Mouse (Mus musculus): Measurements from ENCODE around the gene Foxc2. TPM values are rescaled to one million over a fixed set of nuclear protein-coding genes. Genes with fewer than 3 reads are reported as not detected.

The Foxc2 gene
- polyA plus RNA-seq, 1 experiment from 2014 or later = 3.1 TPM

DNA sequence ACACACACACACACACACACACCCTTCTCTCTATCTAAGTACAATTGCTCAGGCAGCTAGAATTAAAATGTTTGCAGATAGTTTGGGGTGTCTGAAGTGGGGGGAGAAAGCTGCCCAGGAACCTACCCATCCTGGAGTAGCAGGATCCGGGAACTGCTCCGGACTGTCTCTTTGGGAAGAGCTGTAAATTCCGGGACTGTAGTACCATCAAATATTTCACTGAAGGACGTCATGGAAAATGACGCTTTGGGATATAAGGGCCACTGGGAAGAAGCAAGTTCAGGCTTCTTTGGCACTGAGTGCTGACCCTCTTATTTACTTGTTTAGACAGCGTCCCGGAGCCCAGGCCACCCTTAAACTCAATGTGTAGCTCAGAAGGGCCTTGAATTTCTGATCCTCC is 36.8 kb upstream of the Foxc2 start:
- no peak overlapping the region for H3K27ac ChIP-seq
- H3K36me3 ChIP-seq (replicated peaks; ENCODE audit: control insufficient read depth, insufficient read depth) = no peaks in the 10 kb centered on the region
- no peak overlapping the region for H3K4me2 ChIP-seq (replicated peaks)
- H3K4me3 ChIP-seq (replicated peaks; ENCODE audit: low read length) = no peak overlapping the region
- DNase-seq (ENCODE audit: low spot score) (no peak), ATAC-seq (ENCODE audit: low FRiP score) (no peak)
- peaks cover 98% of the 10 kb centered on the region for H3K27me3 ChIP-seq (ENCODE audit: control insufficient read depth, insufficient read depth, low read length)
- H3K4me1 ChIP-seq (replicated peaks; ENCODE audit: control insufficient read depth, insufficient read depth, low read length) = peaks cover 16% of the 10 kb centered on the region; the same call in 1 of the 2 replicates
- H3K9me3 ChIP-seq (ENCODE audit: control insufficient read depth, low read length) = no peaks in the 10 kb centered on the region
- 2% methylated on average over 7 of the region's 7 CpGs for whole genome bisulfite sequencing
- no peak overlapping the region for H3K9ac ChIP-seq

DNA sequence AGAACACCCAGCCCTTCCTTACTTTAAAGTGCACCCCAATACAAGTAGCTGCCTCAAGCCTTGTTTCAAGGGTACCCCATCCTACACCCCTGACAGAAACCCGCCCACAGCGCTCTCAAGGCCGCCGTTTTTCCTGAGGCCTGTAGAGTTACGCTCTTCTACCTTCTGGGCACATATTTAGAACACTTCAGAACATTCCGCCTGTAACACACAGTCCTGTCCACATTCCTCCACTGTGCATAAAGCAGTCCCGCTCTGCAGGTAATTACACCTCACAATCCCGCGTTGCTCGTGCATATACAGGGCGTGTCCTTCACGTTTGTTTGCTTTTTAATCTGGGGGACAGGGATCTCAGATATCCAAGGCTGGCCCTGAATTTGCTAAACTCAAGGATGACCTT is 36.0 kb upstream of the Foxc2 start:
- 2% methylated on average over 12 of the region's 12 CpGs for WGBS
- Histone ChIP-seq H3K9me3 (ENCODE audit: control insufficient read depth, low read length) (no peaks in the 10 kb centered on the region), H3K4me2 (replicated peaks) (no peak overlapping the region), H3K4me1 (replicated peaks; ENCODE audit: control insufficient read depth, insufficient read depth, low read length) (peaks cover 21% of the 10 kb centered on the region; the same call in 1 of the 2 replicates), H3K36me3 (replicated peaks; ENCODE audit: control insufficient read depth, insufficient read depth) (no peaks in the 10 kb centered on the region), H3K27me3 (ENCODE audit: control insufficient read depth, insufficient read depth, low read length) (peaks cover 98% of the 10 kb centered on the region), H3K4me3 (replicated peaks; ENCODE audit: low read length) (no peak overlapping the region), H3K9ac (no peak overlapping the region), H3K27ac (no peak overlapping the region)
- DNase-seq (ENCODE audit: low spot score) (no peak), ATAC-seq (ENCODE audit: low FRiP score) (no peak)

- no peak overlapping the region for H3K4me2 ChIP-seq (replicated peaks)
- peaks cover 21% of the 10 kb centered on the region; the same call in 1 of the 2 replicates for H3K4me1 ChIP-seq (replicated peaks; ENCODE audit: control insufficient read depth, insufficient read depth, low read length)
- DNase-seq (ENCODE audit: low spot score) (no peak), ATAC-seq (ENCODE audit: low FRiP score) (no peak)
- WGBS = under 1% methylated on average over 49 of the region's 49 CpGs
- no peaks in the 10 kb centered on the region for H3K36me3 ChIP-seq (replicated peaks; ENCODE audit: control insufficient read depth, insufficient read depth)
- H3K4me3 ChIP-seq (replicated peaks; ENCODE audit: low read length) = no peak overlapping the region
- H3K27ac ChIP-seq = no peak overlapping the region
- no peak overlapping the region for H3K9ac ChIP-seq
- H3K9me3 ChIP-seq (ENCODE audit: control insufficient read depth, low read length) = no peaks in the 10 kb centered on the region
- peaks cover 99% of the 10 kb centered on the region for H3K27me3 ChIP-seq (ENCODE audit: control insufficient read depth, insufficient read depth, low read length)
Observed at GRCm38 (mm10) chr8:121080361-121081090, 35.4 kb upstream of the Foxc2 start.

GRCm38 (mm10) chr8:121081398-121081797 is 34.6 kb upstream of the Foxc2 start:
- peaks cover 21% of the 10 kb centered on the region; the same call in 1 of the 2 replicates for H3K4me1 ChIP-seq (replicated peaks; ENCODE audit: control insufficient read depth, insufficient read depth, low read length)
- no peaks in the 10 kb centered on the region for H3K9me3 ChIP-seq (ENCODE audit: control insufficient read depth, low read length)
- peaks cover 99% of the 10 kb centered on the region for H3K27me3 ChIP-seq (ENCODE audit: control insufficient read depth, insufficient read depth, low read length)
- H3K9ac ChIP-seq = no peak overlapping the region
- no peak overlapping the region for H3K4me2 ChIP-seq (replicated peaks)
- WGBS = 5% methylated on average over 7 of the region's 7 CpGs
- DNase-seq (ENCODE audit: low spot score) (no peak), ATAC-seq (ENCODE audit: low FRiP score) (no peak)
- no peak overlapping the region for H3K4me3 ChIP-seq (replicated peaks; ENCODE audit: low read length)
- H3K27ac ChIP-seq = no peak overlapping the region
- H3K36me3 ChIP-seq (replicated peaks; ENCODE audit: control insufficient read depth, insufficient read depth) = no peaks in the 10 kb centered on the region

GRCm38 (mm10) chr8:121082218-121083092 is 33.5 kb upstream of the Foxc2 start:
- no peaks in the 10 kb centered on the region for H3K9me3 ChIP-seq (ENCODE audit: control insufficient read depth, low read length)
- H3K4me1 ChIP-seq (replicated peaks; ENCODE audit: control insufficient read depth, insufficient read depth, low read length) = peaks cover 21% of the 10 kb centered on the region; the same call in 1 of the 2 replicates
- DNase-seq (ENCODE audit: low spot score) = no peak
- peak overlapping the region; percentile 56 for H3K4me2 ChIP-seq (replicated peaks)
- H3K27ac ChIP-seq = no peak overlapping the region
- no peak for ATAC-seq (ENCODE audit: low FRiP score)
- H3K36me3 ChIP-seq (replicated peaks; ENCODE audit: control insufficient read depth, insufficient read depth) = no peaks in the 10 kb centered on the region
- H3K4me3 ChIP-seq (replicated peaks; ENCODE audit: low read length) = no peak overlapping the region
- under 1% methylated on average over 57 of the region's 57 CpGs for WGBS
- H3K9ac ChIP-seq = no peak overlapping the region
- peaks cover 99% of the 10 kb centered on the region for H3K27me3 ChIP-seq (ENCODE audit: control insufficient read depth, insufficient read depth, low read length)

- no peak for DNase-seq (ENCODE audit: low spot score)
- Histone ChIP-seq H3K4me3 (replicated peaks; ENCODE audit: low read length) (peak overlapping the region; percentile 28), H3K9me3 (ENCODE audit: control insufficient read depth, low read length) (no peaks in the 10 kb centered on the region), H3K4me1 (replicated peaks; ENCODE audit: control insufficient read depth, insufficient read depth, low read length) (peaks cover 21% of the 10 kb centered on the region; the same call in 1 of the 2 replicates), H3K4me2 (replicated peaks) (peak overlapping the region; percentile 56), H3K27me3 (ENCODE audit: control insufficient read depth, insufficient read depth, low read length) (peaks cover 99% of the 10 kb centered on the region), H3K9ac (no peak overlapping the region), H3K27ac (no peak overlapping the region), H3K36me3 (replicated peaks; ENCODE audit: control insufficient read depth, insufficient read depth) (no peaks in the 10 kb centered on the region)
- no peak for ATAC-seq (ENCODE audit: low FRiP score)
- WGBS = under 1% methylated on average over 89 of the region's 89 CpGs
Observed at GRCm38 (mm10) chr8:121083093-121083935, 32.7 kb upstream of the Foxc2 start.

DNA sequence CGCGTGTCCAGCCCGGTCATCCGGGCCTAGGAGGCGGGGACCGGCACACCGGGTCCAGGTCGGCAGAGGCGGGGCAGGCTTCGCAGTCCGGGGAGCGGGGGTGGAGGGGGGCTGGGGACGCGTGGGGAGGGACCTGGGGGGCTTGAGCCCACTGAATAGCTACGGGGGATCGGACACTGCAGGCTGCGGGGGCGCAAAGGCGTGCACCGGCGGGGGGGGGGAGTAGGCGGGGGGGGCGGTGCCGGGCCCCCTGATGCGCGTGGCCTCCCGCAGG is 32.1 kb upstream of the Foxc2 start:
- Histone ChIP-seq H3K27ac (no peak overlapping the region), H3K4me2 (replicated peaks) (peak overlapping the region; percentile 56), H3K4me3 (replicated peaks; ENCODE audit: low read length) (peak overlapping the region; percentile 28), H3K4me1 (replicated peaks; ENCODE audit: control insufficient read depth, insufficient read depth, low read length) (peaks cover 21% of the 10 kb centered on the region; the same call in 1 of the 2 replicates), H3K36me3 (replicated peaks; ENCODE audit: control insufficient read depth, insufficient read depth) (no peaks in the 10 kb centered on the region), H3K9ac (no peak overlapping the region), H3K9me3 (ENCODE audit: control insufficient read depth, low read length) (no peaks in the 10 kb centered on the region), H3K27me3 (ENCODE audit: control insufficient read depth, insufficient read depth, low read length) (peaks cover 100% of the 10 kb centered on the region)
- no peak for ATAC-seq (ENCODE audit: low FRiP score)
- 0% methylated on average over 14 of the region's 27 CpGs for WGBS
- DNase-seq (ENCODE audit: low spot score) = no peak

GRCm38 (mm10) chr8:121084210-121084951 is 31.6 kb upstream of the Foxc2 start, which contains the start of gene Foxf1:
Foxf1 (plus strand) TSS chr8:121084386.
- H3K27me3 ChIP-seq (ENCODE audit: control insufficient read depth, insufficient read depth, low read length) = peaks cover 100% of the 10 kb centered on the region
- DNase-seq (ENCODE audit: low spot score) (no peak), ATAC-seq (ENCODE audit: low FRiP score) (no peak)
- no peaks in the 10 kb centered on the region for H3K36me3 ChIP-seq (replicated peaks; ENCODE audit: control insufficient read depth, insufficient read depth)
- no peak within 1 kb of the TSS for H3K27ac ChIP-seq
- under 1% methylated on average over 48 of the region's 83 CpGs for WGBS
- H3K4me2 ChIP-seq (replicated peaks) = peak within 1 kb of the TSS; percentile 56
- H3K9ac ChIP-seq = no peak within 1 kb of the TSS
- H3K9me3 ChIP-seq (ENCODE audit: control insufficient read depth, low read length) = no peaks in the 10 kb centered on the region
- H3K4me3 ChIP-seq (replicated peaks; ENCODE audit: low read length) = peak within 1 kb of the TSS; percentile 28
- H3K4me1 ChIP-seq (replicated peaks; ENCODE audit: control insufficient read depth, insufficient read depth, low read length) = peaks cover 21% of the 10 kb centered on the region; the same call in 1 of the 2 replicates
